Mouse (Mus musculus) megakaryocyte, adult 5-6 weeks (primary cell): ENCODE measurements around the gene Fcrl1. TPM values are rescaled to one million over a fixed set of nuclear protein-coding genes. Genes with fewer than 3 reads are reported as not detected.

ENCODE experiments used
- ATAC-seq: 2 replicates; pipeline ENCODE4 v1.8.0; 2016; ENCODE audit warnings: mild to moderate bottlenecking, inconsistent platforms; ENCODE audit not compliant: poor library complexity, severe bottlenecking
- total RNA-seq, 2 experiments: library from RNA; stranded (forward) in 1 of 2; stranded (reverse) in 1 of 2; fragments of 153-499, 151-499 nt in 1 of 2; fragments of 221-1000, 200-1000 nt in 1 of 2; gene quantifications; 2 replicates each; pipeline versions ENCODE4 v1.2.3 to v1.2.4; 2015 to 2017

Fcrl1 gene
- total RNA-seq, 2 experiments from 2014 or later: 3.6 to 5.8 TPM

GRCm38 (mm10) chr3:87409196-87409935 is 33.2 kb downstream of the Fcrl1 start:
- ATAC-seq: no peak

GRCm38 (mm10) chr3:87410605-87411004 is 34.4 kb downstream of the Fcrl1 start:
- no peak for ATAC-seq

- ATAC-seq: peak; percentile 73
Observed at GRCm38 (mm10) chr3:87411150-87411549, 35.0 kb downstream of the Fcrl1 start.

- no peak for ATAC-seq
Observed at GRCm38 (mm10) chr3:87420645-87421044, 44.5 kb downstream of the Fcrl1 start.

- ATAC-seq: no peak
Observed at GRCm38 (mm10) chr3:87422386-87422910, 46.3 kb downstream of the Fcrl1 start.

- ATAC-seq: 0 out of 2 replicates have a peak, but pooled peaks have one; percentile 35
Observed at GRCm38 (mm10) chr3:87435479-87435878, 59.3 kb downstream of the Fcrl1 start, which contains the start of gene Fcrl5. Fcrl5 (plus strand) TSS chr3:87435773.

GRCm38 (mm10) chr3:87440586-87440985 is 64.4 kb downstream of the Fcrl1 start:
- ATAC-seq: no peak

GRCm38 (mm10) chr3:87443968-87444367 is 67.8 kb downstream of the Fcrl1 start:
- no peak for ATAC-seq

Other genes starting within 250 kb of the Fcrl1 start
- 0.11 and 0.14 TPM in 2 replicates for gene Kirrel, start 201.6 kb upstream of the Fcrl1 start, total RNA-seq (2015)
- 0.16 TPM in 1 of 2 replicates, not detected in the other for gene Kirrel, start 201.6 kb upstream of the Fcrl1 start, total RNA-seq (2017)
- gene Fcrls, start 112.6 kb upstream of the Fcrl1 start, total RNA-seq (2015): 0.49 TPM in 1 of 2 replicates, not detected in the other
- 0.22 and 3.5 TPM in 2 replicates for gene Fcrls, start 112.6 kb upstream of the Fcrl1 start, total RNA-seq (2017)
- gene Cd5l, start 18.5 kb upstream of the Fcrl1 start, total RNA-seq (2015): 0.62 TPM in 1 of 2 replicates, not detected in the other
- 0.70 and 1.7 TPM in 2 replicates for gene Cd5l, start 18.5 kb upstream of the Fcrl1 start, total RNA-seq (2017)
- gene Fcrl5, start 59.4 kb downstream of the Fcrl1 start, total RNA-seq (2015): not detected in 2 replicates
- gene Fcrl5, start 59.4 kb downstream of the Fcrl1 start, total RNA-seq (2017): not detected in 2 replicates
- gene Etv3, start 149.0 kb downstream of the Fcrl1 start, total RNA-seq (2015): 12.9 and 13.8 TPM in 2 replicates
- 14.6 and 16.7 TPM in 2 replicates for gene Etv3, start 149.0 kb downstream of the Fcrl1 start, total RNA-seq (2017)
- 18.9 and 20.3 TPM in 2 replicates for gene Arhgef11, start 241.2 kb downstream of the Fcrl1 start, total RNA-seq (2015)
- 14.1 and 19.8 TPM in 2 replicates for gene Arhgef11, start 241.2 kb downstream of the Fcrl1 start, total RNA-seq (2017)